Mouse (Mus musculus): ENCODE measurements around the gene Ifrd2. TPM values are rescaled to one million over a fixed set of nuclear protein-coding genes. Genes with fewer than 3 reads are reported as not detected.
A peak's percentile ranks its signal among the peaks of the same experiment; 100 is the strongest.

Ifrd2 gene
- polyA plus RNA-seq, 1 experiment from 2014 or later, result 161 TPM

GRCm38 (mm10) chr9:107631311-107631826 is 43.9 kb downstream of the Ifrd2 start:
- Histone ChIP-seq H3K9ac (no peak overlapping the region), H3K4me1 (replicated peaks) (peaks cover 93% of the 10 kb centered on the region), H3K27me3 (no peaks in the 10 kb centered on the region), H3K27ac (replicated peaks) (peak overlapping the region; percentile 89), H3K36me3 (replicated peaks) (peaks cover 32% of the 10 kb centered on the region), H3K9me3 (replicated peaks) (no peaks in the 10 kb centered on the region), H3K4me3 (replicated peaks) (no peak overlapping the region), H3K4me2 (peak overlapping the region; percentile 99)
- 83% methylated on average over 9 of the region's 9 CpGs for WGBS (ENCODE audit: insufficient replicate concordance)
- ATAC-seq (ENCODE audit: insufficient read depth), result no peak

- Histone ChIP-seq H3K4me2 (peak overlapping the region; percentile 99), H3K9ac (no peak overlapping the region), H3K4me1 (replicated peaks) (peaks cover 88% of the 10 kb centered on the region), H3K9me3 (replicated peaks) (no peaks in the 10 kb centered on the region), H3K27ac (replicated peaks) (peak overlapping the region; percentile 89), H3K27me3 (no peaks in the 10 kb centered on the region), H3K4me3 (replicated peaks) (peak overlapping the region; percentile 81), H3K36me3 (replicated peaks) (peaks cover 32% of the 10 kb centered on the region)
- WGBS (ENCODE audit: insufficient replicate concordance), result 90% methylated on average over 8 of the region's 8 CpGs
- no peak for ATAC-seq (ENCODE audit: insufficient read depth)
Measured at GRCm38 (mm10) chr9:107631861-107632260, 44.4 kb downstream of the Ifrd2 start.

GRCm38 (mm10) chr9:107632478-107632877 is 45.0 kb downstream of the Ifrd2 start:
- WGBS (ENCODE audit: insufficient replicate concordance), result 23% methylated on average over 6 of the region's 6 CpGs
- 0 out of 2 replicates have a peak, but pooled peaks have one; percentile 1 for ATAC-seq (ENCODE audit: insufficient read depth)

GRCm38 (mm10) chr9:107633091-107633660 is 45.7 kb downstream of the Ifrd2 start:
- Histone ChIP-seq H3K36me3 (replicated peaks) (peaks cover 25% of the 10 kb centered on the region), H3K4me1 (replicated peaks) (peaks cover 78% of the 10 kb centered on the region), H3K27ac (replicated peaks) (peak overlapping the region; percentile 89), H3K9me3 (replicated peaks) (no peaks in the 10 kb centered on the region), H3K27me3 (no peaks in the 10 kb centered on the region), H3K4me3 (replicated peaks) (peak overlapping the region; percentile 81), H3K9ac (peak overlapping the region; percentile 93), H3K4me2 (peak overlapping the region; percentile 99)
- peak; percentile 23 for ATAC-seq (ENCODE audit: insufficient read depth)
- 1% methylated on average over 33 of the region's 33 CpGs for WGBS (ENCODE audit: insufficient replicate concordance)

More at GRCm38 (mm10) chr9:107632478-107632877, 45.0 kb downstream of the Ifrd2 start:
- Histone ChIP-seq H3K27me3 (no peaks in the 10 kb centered on the region), H3K27ac (replicated peaks) (peak overlapping the region; percentile 89), H3K4me2 (peak overlapping the region; percentile 99), H3K4me3 (replicated peaks) (peak overlapping the region; percentile 81), H3K4me1 (replicated peaks) (peaks cover 85% of the 10 kb centered on the region), H3K9ac (peak overlapping the region; percentile 93), H3K9me3 (replicated peaks) (no peaks in the 10 kb centered on the region), H3K36me3 (replicated peaks) (peaks cover 32% of the 10 kb centered on the region)

- ATAC-seq (ENCODE audit: insufficient read depth), result 0 out of 2 replicates have a peak, but pooled peaks have one; percentile 8
Measured at GRCm38 (mm10) chr9:107633661-107634405, 46.4 kb downstream of the Ifrd2 start.

GRCm38 (mm10) chr9:107634406-107635278 is 47.2 kb downstream of the Ifrd2 start:
- Histone ChIP-seq H3K36me3 (replicated peaks) (peaks cover 18% of the 10 kb centered on the region; the same call in 1 of the 2 replicates), H3K4me1 (replicated peaks) (peaks cover 63% of the 10 kb centered on the region), H3K4me3 (replicated peaks) (peak overlapping the region; percentile 81), H3K9ac (peak overlapping the region; percentile 93), H3K27ac (replicated peaks) (peak overlapping the region; percentile 89), H3K27me3 (no peaks in the 10 kb centered on the region), H3K4me2 (peak overlapping the region; percentile 99), H3K9me3 (replicated peaks) (no peaks in the 10 kb centered on the region)
- WGBS (ENCODE audit: insufficient replicate concordance), result under 1% methylated on average over 35 of the region's 35 CpGs
- ATAC-seq (ENCODE audit: insufficient read depth), result peak; percentile 11

More at GRCm38 (mm10) chr9:107633661-107634405, 46.4 kb downstream of the Ifrd2 start:
- Histone ChIP-seq H3K36me3 (replicated peaks) (peaks cover 18% of the 10 kb centered on the region; the same call in 1 of the 2 replicates), H3K9me3 (replicated peaks) (no peaks in the 10 kb centered on the region), H3K4me3 (replicated peaks) (peak overlapping the region; percentile 81), H3K27me3 (no peaks in the 10 kb centered on the region), H3K9ac (peak overlapping the region; percentile 93), H3K4me2 (peak overlapping the region; percentile 99), H3K4me1 (replicated peaks) (peaks cover 71% of the 10 kb centered on the region), H3K27ac (replicated peaks) (peak overlapping the region; percentile 89)
- WGBS (ENCODE audit: insufficient replicate concordance), result under 1% methylated on average over 15 of the region's 15 CpGs

- 2% methylated on average over 37 of the region's 38 CpGs for WGBS (ENCODE audit: insufficient replicate concordance)
- Histone ChIP-seq H3K9ac (peak within 1 kb of the TSS; percentile 93), H3K9me3 (replicated peaks) (no peaks in the 10 kb centered on the region), H3K4me2 (peak within 1 kb of the TSS; percentile 99), H3K4me3 (replicated peaks) (peak within 1 kb of the TSS; percentile 81), H3K4me1 (replicated peaks) (peaks cover 55% of the 10 kb centered on the region), H3K27ac (replicated peaks) (peak within 1 kb of the TSS; percentile 89), H3K27me3 (no peaks in the 10 kb centered on the region), H3K36me3 (replicated peaks) (peaks cover 18% of the 10 kb centered on the region; the same call in 1 of the 2 replicates)
- ATAC-seq (ENCODE audit: insufficient read depth), result peak; percentile 94
Measured at GRCm38 (mm10) chr9:107635279-107636028, 48.0 kb downstream of the Ifrd2 start, which contains the start of gene Gnai2. Gnai2 (minus strand) TSS chr9:107635367.

GRCm38 (mm10) chr9:107637070-107637469 is 49.6 kb downstream of the Ifrd2 start:
- no peak overlapping the region for H3K9ac ChIP-seq
- H3K27me3 ChIP-seq, result no peaks in the 10 kb centered on the region
- no peaks in the 10 kb centered on the region for H3K9me3 ChIP-seq (replicated peaks)
- H3K4me1 ChIP-seq (replicated peaks), result peaks cover 39% of the 10 kb centered on the region
- peaks cover 3% of the 10 kb centered on the region; the same call in 1 of the 2 replicates for H3K36me3 ChIP-seq (replicated peaks)
- no peak overlapping the region for H3K4me3 ChIP-seq (replicated peaks)
- WGBS (ENCODE audit: insufficient replicate concordance), result 71% methylated on average over 7 of the region's 7 CpGs
- no peak for ATAC-seq (ENCODE audit: insufficient read depth)
- H3K4me2 ChIP-seq, result no peak overlapping the region
- H3K27ac ChIP-seq (replicated peaks), result no peak overlapping the region

- WGBS (ENCODE audit: insufficient replicate concordance), result 11% methylated on average over 8 of the region's 8 CpGs
- H3K9me3 ChIP-seq (replicated peaks), result no peaks in the 10 kb centered on the region
- peak overlapping the region; percentile 46 for H3K27ac ChIP-seq (replicated peaks)
- H3K4me1 ChIP-seq (replicated peaks), result peaks cover 35% of the 10 kb centered on the region
- no peaks in the 10 kb centered on the region for H3K36me3 ChIP-seq (replicated peaks)
- H3K4me2 ChIP-seq, result 0 out of 2 replicates have a peak overlapping the region, but pooled peaks have one; percentile 0
- H3K4me3 ChIP-seq (replicated peaks), result no peak overlapping the region
- no peak for ATAC-seq (ENCODE audit: insufficient read depth)
- peaks cover 7% of the 10 kb centered on the region; the same call in 1 of the 2 replicates for H3K27me3 ChIP-seq
- no peak overlapping the region for H3K9ac ChIP-seq
Measured at GRCm38 (mm10) chr9:107640257-107640772, 52.9 kb downstream of the Ifrd2 start.

GRCm38 (mm10) chr9:107641666-107642065 is 54.2 kb downstream of the Ifrd2 start:
- Histone ChIP-seq H3K4me1 (replicated peaks) (peaks cover 28% of the 10 kb centered on the region), H3K4me3 (replicated peaks) (no peak overlapping the region), H3K4me2 (no peak overlapping the region), H3K9me3 (replicated peaks) (no peaks in the 10 kb centered on the region), H3K36me3 (replicated peaks) (no peaks in the 10 kb centered on the region), H3K9ac (no peak overlapping the region), H3K27ac (replicated peaks) (no peak overlapping the region), H3K27me3 (peaks cover 7% of the 10 kb centered on the region; the same call in 1 of the 2 replicates)
- no peak for ATAC-seq (ENCODE audit: insufficient read depth)
- WGBS (ENCODE audit: insufficient replicate concordance), result 68% methylated on average over 8 of the region's 8 CpGs
